In the genomic region with DNA sequence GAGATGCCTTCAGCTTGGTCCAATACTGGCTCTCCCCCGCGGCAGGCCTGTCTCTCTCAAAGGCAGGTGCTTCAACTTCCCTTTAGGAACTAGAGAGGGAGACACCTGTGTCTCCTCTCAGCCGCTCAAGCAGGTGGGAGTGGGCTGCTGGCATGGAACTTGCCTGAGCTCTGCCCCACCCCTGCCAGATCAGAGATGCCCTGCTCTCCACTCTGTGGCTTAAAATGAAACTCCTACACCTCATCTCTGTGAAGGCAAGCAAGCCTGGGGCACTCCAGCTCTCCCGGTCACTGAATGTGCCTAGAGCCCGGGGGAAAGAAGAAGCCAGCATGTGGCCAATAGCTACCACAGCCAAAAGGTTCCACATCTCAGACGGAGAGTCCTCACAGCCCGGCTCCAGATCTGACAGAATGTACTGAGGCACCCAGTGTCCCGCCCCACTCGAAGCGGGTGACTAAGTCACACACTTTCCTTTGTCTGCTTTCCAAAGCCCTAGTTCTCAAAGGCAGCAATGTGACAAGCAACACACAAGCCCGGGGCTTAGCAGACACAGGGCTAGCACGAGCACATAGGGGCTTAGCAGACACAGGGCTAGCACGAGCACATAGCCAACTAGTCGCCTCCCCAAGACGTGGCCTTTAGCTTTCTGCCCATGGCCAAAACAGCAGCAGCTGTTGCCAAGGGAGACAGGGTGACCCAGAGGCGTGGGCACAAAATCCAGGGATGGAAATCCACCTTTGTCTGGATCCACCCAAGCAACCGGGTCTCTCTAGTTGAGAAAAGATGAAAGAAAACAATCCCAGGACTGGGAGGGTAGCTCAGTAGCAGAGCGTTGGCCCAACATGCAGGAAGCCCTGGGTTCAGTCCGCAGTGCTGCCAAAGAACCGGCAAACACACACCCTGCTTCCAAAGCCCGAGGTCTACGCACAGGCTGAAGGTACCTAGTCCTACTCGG, we compare ENCODE assay signal across 8 mouse cellular contexts. TPM values are rescaled to one million over a fixed set of nuclear protein-coding genes. Genes with fewer than 3 reads are reported as not detected.
DNase-seq lines count a peak whose midpoint lies in the region; ATAC-seq and TF ChIP-seq lines count a peak whose summit lies in the region.

No protein-coding gene starts in this region.

- no peak for TF ChIP-seq CTCF in kidney, postnatal 0 days (IDR thresholded peaks at IDR 0.05; ENCODE audit: low read depth)
- TF ChIP-seq CTCF in bone marrow, adult 2 months (IDR thresholded peaks at IDR 0.05; ENCODE audit: control insufficient read depth, insufficient read depth, low read length), result no peak
- TF ChIP-seq CTCF in intestine, postnatal 0 days (IDR thresholded peaks at IDR 0.05; ENCODE audit: low read depth), result no peak

- H3K9me3 ChIP-seq in kidney, postnatal 0 days (replicated peaks; ENCODE audit: low read length), result no peaks in the 10 kb centered on the region
- H3K9me3 ChIP-seq in forebrain, embryonic 15.5 days, result no peaks in the 10 kb centered on the region
- no peaks in the 10 kb centered on the region for H3K9me3 ChIP-seq in intestine, postnatal 0 days (ENCODE audit: control insufficient read depth)
- no peaks in the 10 kb centered on the region for H3K9me3 ChIP-seq in midbrain, embryonic 12.5 days

- 25% methylated on average over 23 of the region's 23 CpGs for WGBS in kidney, postnatal 0 days
- 30% methylated on average over 23 of the region's 23 CpGs for WGBS in bone marrow, adult 2 months
- WGBS in forebrain, embryonic 15.5 days, result 20% methylated on average over 23 of the region's 23 CpGs
- 33% methylated on average over 23 of the region's 23 CpGs for WGBS in intestine, postnatal 0 days
- WGBS in midbrain, embryonic 12.5 days, result 21% methylated on average over 23 of the region's 23 CpGs

- DNase-seq in kidney, postnatal 0 days (ENCODE audit: low spot score), result no peak
- no peak for DNase-seq in kidney, adult 8-10 months
- DNase-seq in thymus, postnatal 4 days, result peak; percentile 60

- peak overlapping the region; percentile 81; the same call in 1 of the 2 replicates for H3K9ac ChIP-seq in kidney, postnatal 0 days (ENCODE audit: low read depth, low read length)
- H3K9ac ChIP-seq in forebrain, embryonic 15.5 days (replicated peaks), result no peak overlapping the region
- H3K9ac ChIP-seq in intestine, postnatal 0 days (ENCODE audit: low read depth, low read length), result peak overlapping the region; percentile 17
- peak overlapping the region; percentile 84 for H3K9ac ChIP-seq in midbrain, embryonic 12.5 days (replicated peaks)

- H3K4me2 ChIP-seq in kidney, postnatal 0 days (ENCODE audit: low read length), result peak overlapping the region; percentile 88
- H3K4me2 ChIP-seq in forebrain, embryonic 15.5 days (replicated peaks), result peak overlapping the region; percentile 97
- H3K4me2 ChIP-seq in intestine, postnatal 0 days (replicated peaks; ENCODE audit: low read depth), result peak overlapping the region; percentile 81
- peak overlapping the region; percentile 95 for H3K4me2 ChIP-seq in midbrain, embryonic 12.5 days (replicated peaks)

- H3K4me3 ChIP-seq in kidney, postnatal 0 days (replicated peaks; ENCODE audit: low read depth, low read length), result peak overlapping the region; percentile 87
- peak overlapping the region; percentile 4 for H3K4me3 ChIP-seq in bone marrow, adult 2 months (replicated peaks; ENCODE audit: control insufficient read depth, low read depth, low read length)
- H3K4me3 ChIP-seq in forebrain, embryonic 15.5 days, result peak overlapping the region; percentile 2; the same call in 1 of the 2 replicates
- H3K4me3 ChIP-seq in intestine, postnatal 0 days (ENCODE audit: low read depth, low read length), result peak overlapping the region; percentile 82
- H3K4me3 ChIP-seq in midbrain, embryonic 12.5 days, result peak overlapping the region; percentile 79

- peak overlapping the region; percentile 19; the same call in 1 of the 2 replicates for H3K27ac ChIP-seq in kidney, postnatal 0 days
- H3K27ac ChIP-seq in bone marrow, adult 2 months (ENCODE audit: control insufficient read depth, insufficient read depth, low read depth, low read length, poor library complexity), result no peak overlapping the region
- H3K27ac ChIP-seq in forebrain, embryonic 15.5 days (replicated peaks), result no peak overlapping the region
- 0 out of 2 replicates have a peak overlapping the region, but pooled peaks have one; percentile 7 for H3K27ac ChIP-seq in intestine, postnatal 0 days (ENCODE audit: low read depth, low read length)
- 0 out of 2 replicates have a peak overlapping the region, but pooled peaks have one; percentile 35 for H3K27ac ChIP-seq in midbrain, embryonic 12.5 days (replicated peaks)

- no peak for TF ChIP-seq POLR2A in bone marrow, adult 2 months (IDR thresholded peaks at IDR 0.05; ENCODE audit: borderline replicate concordance, control insufficient read depth, low read depth, low read length)

- H3K4me1 ChIP-seq in kidney, postnatal 0 days (replicated peaks; ENCODE audit: insufficient read depth, low read length), result peaks cover 60% of the 10 kb centered on the region
- H3K4me1 ChIP-seq in bone marrow, adult 2 months (ENCODE audit: control insufficient read depth, insufficient read depth, low read length), result peaks cover 4% of the 10 kb centered on the region
- H3K4me1 ChIP-seq in forebrain, embryonic 15.5 days, result peaks cover 63% of the 10 kb centered on the region
- H3K4me1 ChIP-seq in intestine, postnatal 0 days (replicated peaks; ENCODE audit: control insufficient read depth, insufficient read depth, low read length), result peaks cover 5% of the 10 kb centered on the region; the same call in 1 of the 2 replicates
- H3K4me1 ChIP-seq in midbrain, embryonic 12.5 days, result peaks cover 65% of the 10 kb centered on the region

- no peaks in the 10 kb centered on the region for H3K36me3 ChIP-seq in kidney, postnatal 0 days (ENCODE audit: insufficient read depth, low read length)
- H3K36me3 ChIP-seq in forebrain, embryonic 15.5 days, result no peaks in the 10 kb centered on the region
- no peaks in the 10 kb centered on the region for H3K36me3 ChIP-seq in intestine, postnatal 0 days (ENCODE audit: control insufficient read depth, insufficient read depth)
- no peaks in the 10 kb centered on the region for H3K36me3 ChIP-seq in midbrain, embryonic 12.5 days

- no peaks in the 10 kb centered on the region for H3K27me3 ChIP-seq in kidney, postnatal 0 days (ENCODE audit: insufficient read depth, low read length)
- H3K27me3 ChIP-seq in forebrain, embryonic 15.5 days, result no peaks in the 10 kb centered on the region
- H3K27me3 ChIP-seq in intestine, postnatal 0 days (replicated peaks; ENCODE audit: control insufficient read depth, insufficient read depth, low read length), result no peaks in the 10 kb centered on the region
- peaks cover 11% of the 10 kb centered on the region for H3K27me3 ChIP-seq in midbrain, embryonic 12.5 days

- ATAC-seq in kidney, postnatal 0 days (replicated peaks; ENCODE audit: low FRiP score, low read depth), result no peak
- no peak for ATAC-seq in forebrain, embryonic 15.5 days (replicated peaks)
- ATAC-seq in intestine, postnatal 0 days, result no peak
- no peak for ATAC-seq in midbrain, embryonic 12.5 days (ENCODE audit: low FRiP score, low read depth)
- ATAC-seq in megakaryocyte progenitor cell, adult 5-6 weeks (replicated peaks; ENCODE audit: poor library complexity), result no peak

RNA-seq across cellular contexts. Expression of gene Smad3, which starts 3.0 kb away (rescaled TPM):
- polyA plus RNA-seq in kidney, postnatal 0 days (2015; fragmentation: Nextera tagmentation; extraction: Ambion mirVana), result 19.2 and 20.0 TPM in 2 replicates
- polyA plus RNA-seq in bone marrow, adult 2 months (2011; ENCODE audit: insufficient read depth, insufficient read length, low replicate concordance, missing spikeins), result 9.1 and 17.1 TPM in 2 replicates
- 7.0 and 7.6 TPM in 2 replicates for polyA plus RNA-seq in forebrain, embryonic 15.5 days (2015; fragmentation: Nextera tagmentation; extraction: Ambion mirVana)
- polyA plus RNA-seq in intestine, postnatal 0 days (2015; fragmentation: Nextera tagmentation; extraction: Ambion mirVana), result 5.0 and 5.7 TPM in 2 replicates
- polyA plus RNA-seq in midbrain, embryonic 12.5 days (2016; fragmentation: Nextera tagmentation; extraction: Ambion mirVana), result 28.4 and 31.2 TPM in 2 replicates
- 12.6 and 14.4 TPM in 2 replicates for total RNA-seq in megakaryocyte progenitor cell, adult 5-6 weeks (2015)
- 16.7 and 16.8 TPM in 2 replicates for total RNA-seq in megakaryocyte progenitor cell, adult 5-6 weeks (2017)

Comparison
In these comparisons a context has a peak if more than half of its experiments do, and no peak if none do; other contexts are left out.
1. H3K27ac ChIP-seq: peak in kidney, postnatal 0 days (single experiment), intestine, postnatal 0 days (single experiment) and midbrain, embryonic 12.5 days (single experiment); none in bone marrow, adult 2 months (single experiment) and forebrain, embryonic 15.5 days (single experiment).
2. H3K4me3 ChIP-seq: peak in every context shown above with its lines; median percentile 87 in kidney, postnatal 0 days; 82 in intestine, postnatal 0 days; 79 in midbrain, embryonic 12.5 days; 4 in bone marrow, adult 2 months; 2 in forebrain, embryonic 15.5 days.
3. Peak in every context shown above with its lines, with median percentiles within 50 percentile points of each other: H3K4me2 ChIP-seq.